Mouse (Mus musculus): ENCODE data around the gene Srek1ip1. TPM values are rescaled to one million over a fixed set of nuclear protein-coding genes. Genes with fewer than 3 reads are reported as not detected.

Srek1ip1 gene
- 10 to 100 TPM; 10.2 to 16.0 TPM for total RNA-seq (2021)
- long read RNA-seq, experiment 1, transcript Srek1ip1-201 (5 exons, 2,365 nt): major isoform, 6 of 9 reads
- long read RNA-seq, experiment 1, partial matches to known transcripts: 0 of 9 reads
- long read RNA-seq, experiment 1, other reads (novel, unspliced or antisense): 1 of 9 reads
- long read RNA-seq, experiment 2, transcript Srek1ip1-201 (5 exons, 2,365 nt): major isoform, 11 of 13 reads
- long read RNA-seq, experiment 2, partial matches to known transcripts: 0 of 13 reads
- long read RNA-seq, experiment 2, other reads (novel, unspliced or antisense): 0 of 13 reads

- DNase-seq: no peak
- intact Hi-C loops (cut with DNase I): loop anchor here (10.0 kb wide), 1 partner anchor 287 kb away; no protein-coding TSS in a partner anchor
- Histone ChIP-seq H3K4me3 (no peak within 1 kb of the TSS), H3K27ac (no peak within 1 kb of the TSS)
- no peak for TF ChIP-seq CTCF (IDR thresholded peaks at IDR 0.05)
Observed at GRCm38 (mm10) chr13:104792184-104792583, at the start of gene Srek1ip1. TSS of gene Srek1ip1 (plus strand) at chr13:104792484.

DNA sequence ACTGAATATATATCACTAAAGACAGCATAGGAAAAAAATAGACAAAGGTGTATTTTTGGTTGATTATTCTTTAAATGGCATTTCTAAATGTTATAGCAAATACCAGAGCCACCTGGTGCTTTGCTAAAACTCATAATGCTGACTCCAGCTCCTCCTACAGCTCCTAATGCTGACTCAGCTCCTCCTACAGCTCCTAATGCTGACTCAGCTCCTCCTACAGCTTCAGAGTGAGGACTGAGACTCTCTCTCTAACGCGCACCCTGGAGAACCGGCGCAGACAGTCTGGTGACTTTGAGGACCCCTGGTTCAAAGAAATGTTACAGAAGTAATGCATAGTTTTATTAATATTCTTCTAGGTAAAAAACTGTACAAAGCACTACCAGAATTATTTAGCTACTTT lies 49.4 kb upstream of the Srek1ip1 start:
- no peak for TF ChIP-seq CTCF (IDR thresholded peaks at IDR 0.05)
- Histone ChIP-seq H3K4me3 (no peak overlapping the region), H3K27ac (no peak overlapping the region)
- intact Hi-C loops (cut with DNase I): no loop called here
- DNase-seq: no peak

DNA sequence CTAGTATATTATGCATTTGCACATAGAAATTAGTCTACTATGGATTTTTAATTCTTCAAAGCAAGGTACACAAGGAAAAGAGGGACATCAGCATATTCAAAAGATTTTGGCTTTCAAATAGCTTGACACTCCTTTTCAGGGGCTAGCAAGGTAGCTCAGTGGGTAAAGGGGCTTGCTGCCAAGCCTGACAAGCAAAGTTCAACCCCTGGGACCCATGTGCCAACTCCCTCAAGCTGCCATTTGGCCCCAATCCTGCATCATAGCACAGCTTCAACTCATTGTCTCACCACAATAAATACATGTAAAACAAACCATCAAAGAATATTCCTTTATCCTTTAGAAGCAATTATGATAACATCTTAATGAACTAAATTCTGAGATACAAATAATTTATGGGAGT lies 45.3 kb upstream of the Srek1ip1 start:
- DNase-seq: no peak
- intact Hi-C loops (cut with DNase I): no loop called here
- Histone ChIP-seq H3K27ac (no peak overlapping the region), H3K4me3 (no peak overlapping the region)
- no peak for TF ChIP-seq CTCF (IDR thresholded peaks at IDR 0.05)

GRCm38 (mm10) chr13:104759381-104759780 lies 32.9 kb upstream of the Srek1ip1 start:
- Histone ChIP-seq H3K27ac (no peak overlapping the region), H3K4me3 (no peak overlapping the region)
- intact Hi-C loops (cut with DNase I): no loop called here
- DNase-seq: no peak
- no peak for TF ChIP-seq CTCF (IDR thresholded peaks at IDR 0.05)

GRCm38 (mm10) chr13:104762401-104762800 lies 29.9 kb upstream of the Srek1ip1 start:
- no peak for DNase-seq
- H3K27ac ChIP-seq: no peak overlapping the region
- H3K4me3 ChIP-seq: no peak overlapping the region
- intact Hi-C loops (cut with DNase I): no loop called here
- TF ChIP-seq CTCF (IDR thresholded peaks at IDR 0.05): no peak

GRCm38 (mm10) chr13:104763193-104763592 lies 29.1 kb upstream of the Srek1ip1 start:
- no peak for TF ChIP-seq CTCF (IDR thresholded peaks at IDR 0.05)
- intact Hi-C loops (cut with DNase I): no loop called here
- Histone ChIP-seq H3K27ac (0 out of 2 replicates have a peak overlapping the region, but pooled peaks have one; percentile 12), H3K4me3 (no peak overlapping the region)
- DNase-seq: no peak

DNA sequence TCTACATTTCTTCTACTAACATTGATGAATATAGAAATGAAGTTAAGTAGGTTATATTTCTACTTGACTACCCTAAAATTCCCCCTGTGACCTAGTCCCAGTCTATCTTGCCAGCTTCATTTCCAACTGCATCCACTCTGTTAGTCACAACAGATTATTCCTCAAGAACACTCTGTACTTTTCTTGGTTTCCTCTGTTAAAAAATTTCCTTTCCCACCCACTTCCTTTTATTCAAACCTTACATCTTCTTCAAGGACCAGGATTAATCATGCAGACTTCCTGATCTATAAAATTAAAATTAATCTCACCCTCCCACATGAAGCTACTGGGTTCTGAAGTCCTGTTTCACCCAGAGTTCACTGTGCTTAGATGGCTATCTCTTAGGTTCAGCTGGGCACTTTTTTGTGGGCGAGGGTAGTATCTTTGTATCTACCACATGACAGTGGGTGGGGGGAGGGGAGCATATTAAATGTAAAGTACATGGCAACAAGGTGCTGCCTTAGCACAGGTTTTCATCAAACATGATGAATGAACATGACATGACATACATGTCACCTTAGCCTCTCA lies 13.1 kb upstream of the Srek1ip1 start:
- no peak for DNase-seq
- peak overlapping the region; percentile 50 for H3K27ac ChIP-seq
- TF ChIP-seq CTCF (IDR thresholded peaks at IDR 0.05): no peak
- intact Hi-C loops (cut with DNase I): no loop called here
- no peak overlapping the region for H3K4me3 ChIP-seq

GRCm38 (mm10) chr13:104787260-104787659 lies 5.0 kb upstream of the Srek1ip1 start:
- intact Hi-C loops (cut with DNase I): loop anchor here (5.0 kb wide), 1 partner anchor 105 kb away; no protein-coding TSS in a partner anchor
- TF ChIP-seq CTCF (IDR thresholded peaks at IDR 0.05): no peak

DNA sequence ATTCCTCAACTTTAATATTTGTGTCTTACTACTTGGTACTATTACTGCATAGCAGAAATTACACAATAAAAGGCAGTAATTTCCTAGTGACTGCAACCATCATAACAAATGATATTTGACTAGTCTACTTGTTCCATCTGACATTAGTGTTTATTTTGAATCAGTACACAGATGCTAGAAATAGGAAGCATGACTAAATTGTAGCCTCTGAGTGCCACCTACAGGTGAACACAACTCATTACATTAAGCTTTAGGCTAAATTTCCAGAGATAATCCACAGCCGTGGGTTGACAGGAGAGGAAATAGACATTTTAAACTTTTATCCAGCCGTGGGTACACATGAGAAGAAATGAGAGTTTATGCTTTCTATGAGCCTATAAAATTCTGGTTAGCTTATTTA lies 2.6 kb upstream of the Srek1ip1 start:
- peak; percentile 87 for TF ChIP-seq CTCF (IDR thresholded peaks at IDR 0.05)
- no peak for DNase-seq
- intact Hi-C loops (cut with DNase I): loop anchor here (2.0 to 10.0 kb wide), 3 partner anchors 107 to 505 kb away; no protein-coding TSS in a partner anchor
- no peak overlapping the region for H3K27ac ChIP-seq
- H3K4me3 ChIP-seq: no peak overlapping the region

More at GRCm38 (mm10) chr13:104787260-104787659, 5.0 kb upstream of the Srek1ip1 start:
- H3K27ac ChIP-seq: no peak overlapping the region
- no peak overlapping the region for H3K4me3 ChIP-seq
- no peak for DNase-seq

- TF ChIP-seq CTCF (IDR thresholded peaks at IDR 0.05): no peak
- intact Hi-C loops (cut with DNase I): loop anchor here (10.0 kb wide), 1 partner anchor 290 kb away; no protein-coding TSS in a partner anchor
- no peak for DNase-seq
- H3K4me3 ChIP-seq: no peak overlapping the region
- no peak overlapping the region for H3K27ac ChIP-seq
Observed at GRCm38 (mm10) chr13:104794421-104794820, 2.1 kb downstream of the Srek1ip1 start.

DNA sequence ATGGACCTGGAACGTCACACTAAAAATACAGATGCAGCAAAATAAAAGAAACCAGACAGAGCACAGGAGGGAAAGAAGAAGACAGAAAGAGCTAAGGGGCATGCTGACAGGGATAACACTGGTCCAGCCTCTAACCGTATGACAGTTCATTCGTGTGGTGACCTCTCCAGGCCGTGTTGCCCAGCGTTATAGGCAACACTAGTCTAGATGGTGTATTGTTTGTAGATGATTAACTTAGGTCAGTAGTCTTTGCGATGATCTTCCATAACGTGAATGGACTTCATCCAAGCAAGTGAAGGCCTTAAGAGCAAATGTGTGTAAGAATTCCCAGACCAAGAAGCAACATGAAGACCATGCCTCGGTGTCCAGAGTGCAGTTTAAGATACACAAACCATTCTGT lies 6.8 kb downstream of the Srek1ip1 start:
- H3K27ac ChIP-seq: no peak overlapping the region
- no peak for DNase-seq
- TF ChIP-seq CTCF (IDR thresholded peaks at IDR 0.05): no peak
- H3K4me3 ChIP-seq: no peak overlapping the region
- intact Hi-C loops (cut with DNase I): loop anchor here (10.0 kb wide), 1 partner anchor 294 kb away; no protein-coding TSS in a partner anchor

DNA sequence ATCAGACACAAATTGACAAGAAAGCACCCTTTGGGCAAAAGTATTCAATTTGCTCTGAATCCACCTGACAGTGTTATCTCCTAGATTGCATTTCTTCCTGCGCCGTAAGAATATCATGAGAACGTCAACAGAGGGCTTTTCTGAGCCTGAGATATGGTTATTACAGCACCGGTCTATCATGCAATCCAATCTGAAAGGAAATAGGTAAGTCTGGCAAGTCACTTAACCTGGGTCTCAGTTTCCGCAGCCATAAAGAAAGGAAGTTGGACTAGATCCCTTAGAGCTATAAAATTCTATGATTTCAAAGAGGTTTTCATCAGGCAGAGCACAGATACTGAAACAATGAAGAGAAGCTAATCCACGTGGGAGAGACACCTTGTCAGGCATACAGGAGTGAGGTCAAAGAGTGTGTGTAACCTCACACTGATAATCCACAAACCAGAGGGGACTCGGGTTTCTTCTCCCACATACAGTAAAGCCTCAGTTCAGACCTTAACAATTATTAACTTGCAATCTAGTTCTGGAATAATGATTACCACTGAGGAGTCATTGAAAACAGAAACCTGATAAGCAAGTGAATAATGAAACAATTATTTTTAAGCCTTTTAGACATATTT lies 7.4 kb downstream of the Srek1ip1 start:
- TF ChIP-seq CTCF (IDR thresholded peaks at IDR 0.05): no peak
- Histone ChIP-seq H3K4me3 (no peak overlapping the region), H3K27ac (no peak overlapping the region)
- DNase-seq: no peak
- intact Hi-C loops (cut with DNase I): loop anchor here (10.0 kb wide), 1 partner anchor 295 kb away; no protein-coding TSS in a partner anchor

GRCm38 (mm10) chr13:104805681-104806080 lies 13.4 kb downstream of the Srek1ip1 start:
- TF ChIP-seq CTCF (IDR thresholded peaks at IDR 0.05): peak; percentile 65
- Histone ChIP-seq H3K4me3 (no peak overlapping the region), H3K27ac (no peak overlapping the region)
- DNase-seq: no peak
- intact Hi-C loops (cut with DNase I): no loop called here
